Mouse (Mus musculus): ENCODE measurements around the gene Zbtb6. TPM values are rescaled to one million over a fixed set of nuclear protein-coding genes. Genes with fewer than 3 reads are reported as not detected.

Zbtb6 gene
- polyA plus RNA-seq, 1 experiment from 2014 or later, result 8.7 TPM

DNA sequence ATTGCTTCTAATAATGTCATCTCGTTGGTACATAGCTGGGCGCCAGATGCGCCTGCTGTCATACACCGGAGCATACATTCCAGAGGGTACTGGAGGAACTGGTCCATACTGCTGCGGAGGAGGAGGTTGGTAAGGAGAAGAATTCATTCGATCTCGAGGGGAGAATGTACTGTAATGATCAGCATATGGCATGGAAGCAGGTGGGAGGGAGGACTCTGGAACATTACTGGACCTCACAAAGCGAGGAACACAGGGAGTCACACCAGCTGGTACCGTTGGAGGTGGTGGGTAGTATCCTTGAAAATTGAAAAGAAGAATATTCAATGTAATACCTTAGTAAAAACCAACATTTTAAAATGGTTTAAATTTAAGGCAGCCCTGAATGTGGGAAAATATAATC lies 60.0 kb downstream of the Zbtb6 start:
- no peaks in the 10 kb centered on the region for H3K9me3 ChIP-seq (replicated peaks; ENCODE audit: control insufficient read depth, low read length)
- H3K9ac ChIP-seq (ENCODE audit: low read length), result no peak overlapping the region
- ATAC-seq (ENCODE audit: insufficient read depth, low FRiP score), result no peak
- no peaks in the 10 kb centered on the region for H3K27me3 ChIP-seq (ENCODE audit: control insufficient read depth, insufficient read depth, low read length)
- no peaks in the 10 kb centered on the region for H3K4me1 ChIP-seq (ENCODE audit: control insufficient read depth, insufficient read depth, low read length)
- no peak overlapping the region for H3K27ac ChIP-seq (ENCODE audit: low read length)
- H3K4me2 ChIP-seq (ENCODE audit: low read depth, low read length), result no peak overlapping the region
- no peak overlapping the region for H3K4me3 ChIP-seq (replicated peaks; ENCODE audit: low read length)
- H3K36me3 ChIP-seq (ENCODE audit: control insufficient read depth, insufficient read depth, low read length), result peaks cover 4% of the 10 kb centered on the region
- WGBS, result 96% methylated on average over 9 of the region's 9 CpGs

DNA sequence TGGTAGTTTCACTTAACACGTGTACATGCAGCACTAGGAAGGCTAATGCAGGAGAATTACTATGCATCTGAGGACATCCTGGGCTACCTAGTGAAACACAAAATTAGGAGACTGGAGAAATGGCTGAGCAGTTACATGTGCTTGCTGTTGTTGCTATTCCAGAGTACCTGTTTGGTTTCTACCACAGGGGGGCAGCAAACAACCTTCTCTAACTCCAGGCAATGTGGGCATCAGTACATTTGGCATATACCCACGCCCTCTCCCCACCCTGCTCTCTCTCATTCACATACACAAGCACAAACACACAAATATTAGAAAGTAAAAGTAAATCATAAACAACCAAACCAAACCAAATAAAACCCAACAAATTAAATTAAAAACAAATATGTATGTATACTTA lies 62.8 kb downstream of the Zbtb6 start:
- no peak for ATAC-seq (ENCODE audit: insufficient read depth, low FRiP score)
- WGBS, result 70% methylated on average over 2 of the region's 2 CpGs
- Histone ChIP-seq H3K9me3 (replicated peaks; ENCODE audit: control insufficient read depth, low read length) (no peaks in the 10 kb centered on the region), H3K36me3 (ENCODE audit: control insufficient read depth, insufficient read depth, low read length) (peaks cover 4% of the 10 kb centered on the region), H3K4me3 (replicated peaks; ENCODE audit: low read length) (no peak overlapping the region), H3K27me3 (ENCODE audit: control insufficient read depth, insufficient read depth, low read length) (no peaks in the 10 kb centered on the region), H3K9ac (ENCODE audit: low read length) (no peak overlapping the region), H3K27ac (ENCODE audit: low read length) (no peak overlapping the region), H3K4me1 (ENCODE audit: control insufficient read depth, insufficient read depth, low read length) (no peaks in the 10 kb centered on the region), H3K4me2 (ENCODE audit: low read depth, low read length) (no peak overlapping the region)

DNA sequence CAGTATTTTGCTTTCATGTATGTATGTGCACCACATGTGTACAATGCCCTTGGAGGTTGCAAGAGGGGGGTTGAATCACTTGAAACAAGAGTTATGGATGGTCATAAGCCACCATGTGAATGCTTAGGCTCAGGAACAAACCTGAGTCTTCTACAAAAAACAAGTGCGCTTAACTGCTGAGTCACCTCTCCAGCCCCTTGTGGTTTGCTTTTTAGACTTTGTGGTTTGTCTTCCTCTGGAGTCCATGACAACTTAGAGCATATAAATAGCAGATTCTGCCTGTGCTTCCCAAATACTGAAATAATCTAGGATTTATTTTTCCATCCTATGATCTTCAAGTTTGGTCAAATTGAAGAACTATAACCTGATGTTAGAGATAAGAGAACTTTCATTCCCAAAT lies 67.0 kb downstream of the Zbtb6 start:
- no peak overlapping the region for H3K4me3 ChIP-seq (replicated peaks; ENCODE audit: low read length)
- no peak overlapping the region for H3K9ac ChIP-seq (ENCODE audit: low read length)
- ATAC-seq (ENCODE audit: insufficient read depth, low FRiP score), result no peak
- no peak overlapping the region for H3K4me2 ChIP-seq (ENCODE audit: low read depth, low read length)
- H3K27me3 ChIP-seq (ENCODE audit: control insufficient read depth, insufficient read depth, low read length), result no peaks in the 10 kb centered on the region
- peaks cover 4% of the 10 kb centered on the region for H3K36me3 ChIP-seq (ENCODE audit: control insufficient read depth, insufficient read depth, low read length)
- H3K9me3 ChIP-seq (replicated peaks; ENCODE audit: control insufficient read depth, low read length), result no peaks in the 10 kb centered on the region
- 97% methylated on average over 1 of the region's 1 CpGs for WGBS
- no peak overlapping the region for H3K27ac ChIP-seq (ENCODE audit: low read length)
- no peaks in the 10 kb centered on the region for H3K4me1 ChIP-seq (ENCODE audit: control insufficient read depth, insufficient read depth, low read length)

Other genes with a start within 250 kb of the Zbtb6 start
- gene Olfr366, start 231.6 kb downstream of the Zbtb6 start, polyA plus RNA-seq (2015; fragmentation: Nextera tagmentation; extraction: Ambion mirVana), result not detected in 2 replicates
- gene Olfr368, start 116.7 kb downstream of the Zbtb6 start, polyA plus RNA-seq (2015; fragmentation: Nextera tagmentation; extraction: Ambion mirVana), result not detected in 2 replicates
- gene Pdcl, start 83.8 kb downstream of the Zbtb6 start, polyA plus RNA-seq (2015; fragmentation: Nextera tagmentation; extraction: Ambion mirVana), result 39.9 and 40.4 TPM in 2 replicates
- gene Rc3h2, start 20.3 kb downstream of the Zbtb6 start, polyA plus RNA-seq (2015; fragmentation: Nextera tagmentation; extraction: Ambion mirVana), result 11.5 and 12.7 TPM in 2 replicates
- 6.6 and 7.0 TPM in 2 replicates for gene Zbtb26, start within 50 bp of the Zbtb6 start, polyA plus RNA-seq (2015; fragmentation: Nextera tagmentation; extraction: Ambion mirVana)
- 30.8 and 36.5 TPM in 2 replicates for gene Rabgap1, start 108 bp upstream of the Zbtb6 start, polyA plus RNA-seq (2015; fragmentation: Nextera tagmentation; extraction: Ambion mirVana)
- 1.0 and 1.4 TPM in 2 replicates for gene Gpr21, start 73.2 kb upstream of the Zbtb6 start, polyA plus RNA-seq (2015; fragmentation: Nextera tagmentation; extraction: Ambion mirVana)